Mouse (Mus musculus) MEL (cell line): ENCODE results near the gene Il17a. TPM values are rescaled to one million over a fixed set of nuclear protein-coding genes. Genes with fewer than 3 reads are reported as not detected.

ENCODE experiments used
- DNase-seq: peaks from one replicate; pipeline ENCODE4 v3.0.0; 2011; ENCODE audit warnings: low read depth, low spot score
- H3K27ac ChIP-seq: 2 replicates; pipeline ENCODE4 v1.5.1; 2012; ENCODE audit warnings: low read depth, mild to moderate bottlenecking, control low read depth, low read length, moderate library complexity; ENCODE audit not compliant: control insufficient read depth
- H3K27me3 ChIP-seq, 2 experiments: fragments of 150-350 bp in 1 of 2; sonication (generic) in 1 of 2; 2 replicates each; pipeline ENCODE4 v1.6.1; 2012; ENCODE audit warnings: low read length in 2 of 2, mild to moderate bottlenecking in 2 of 2, improper control_type of control experiment in 1 of 2, moderate library complexity in 1 of 2; ENCODE audit not compliant: insufficient read depth in 2 of 2, control insufficient read depth in 1 of 2
- H3K36me3 ChIP-seq, 2 experiments: 2 replicates each; pipeline ENCODE4 v1.6.1; 2012 to 2014; ENCODE audit warnings: low read length in 2 of 2, improper control_type of control experiment in 1 of 2, inconsistent platforms in 1 of 2, mild to moderate bottlenecking in 1 of 2; ENCODE audit not compliant: insufficient read depth in 2 of 2, control insufficient read depth in 1 of 2
- H3K4me1 ChIP-seq, 2 experiments: fragments of 150-350 bp in 1 of 2; sonication (generic) in 1 of 2; 2 replicates each; pipeline ENCODE4 v1.6.1; 2012; ENCODE audit warnings: low read length in 2 of 2, improper control_type of control experiment in 1 of 2, mild to moderate bottlenecking in 1 of 2; ENCODE audit not compliant: insufficient read depth in 2 of 2, control insufficient read depth in 1 of 2
- H3K4me3 ChIP-seq, 2 experiments: fragments of 150-350 bp in 1 of 2; sonication (generic) in 1 of 2; 2 replicates each; pipeline ENCODE4 v1.5.1; 2012; ENCODE audit warnings: low read depth in 2 of 2, low read length in 2 of 2, mild to moderate bottlenecking in 2 of 2, moderate library complexity in 2 of 2, control low read depth in 1 of 2, improper control_type of control experiment in 1 of 2; ENCODE audit not compliant: control insufficient read depth in 1 of 2, insufficient read depth in 1 of 2
- H3K79me2 ChIP-seq: 2 replicates; pipeline ENCODE4 v1.6.1; 2012; ENCODE audit warnings: mild to moderate bottlenecking, low read length, moderate library complexity; ENCODE audit not compliant: control insufficient read depth, poor library complexity, insufficient read depth
- H3K9ac ChIP-seq: 2 replicates; pipeline ENCODE4 v1.6.1; 2012; ENCODE audit warnings: low read depth, mild to moderate bottlenecking, control low read depth, low read length, moderate library complexity; ENCODE audit not compliant: control insufficient read depth, poor library complexity, severe bottlenecking
- H3K9me3 ChIP-seq: fragments of 150-350 bp; sonication (generic); replicated peaks from 2 replicates; pipeline ENCODE4 v1.6.1; 2012; ENCODE audit warnings: mild to moderate bottlenecking, low read length, improper control_type of control experiment, moderate library complexity; ENCODE audit not compliant: insufficient read depth
- CHD1 ChIP-seq: IDR thresholded peaks from 2 replicates; pipeline ENCODE4 v1.6.1; 2012; ENCODE audit warnings: low read depth, mild to moderate bottlenecking, inconsistent platforms, low read length, improper control_type of control experiment
- CHD2 ChIP-seq: IDR thresholded peaks from 2 replicates; pipeline ENCODE4 v1.6.1; 2011; ENCODE audit warnings: low read length, improper control_type of control experiment
- CTCF ChIP-seq, 3 experiments: IDR thresholded peaks in 2 of 3; conservative IDR thresholded peaks in 1 of 3; 2 replicates each; pipeline ENCODE4 v1.5.1; 2011 to 2012; ENCODE audit warnings: low read length in 3 of 3, low read depth in 2 of 3, mild to moderate bottlenecking in 2 of 3, improper control_type of control experiment in 1 of 3, inconsistent platforms in 1 of 3, mixed read lengths in 1 of 3, moderate library complexity in 1 of 3; ENCODE audit not compliant: control insufficient read depth in 1 of 3, insufficient read depth in 1 of 3, poor library complexity in 1 of 3, severe bottlenecking in 1 of 3
- E2F4 ChIP-seq: IDR thresholded peaks from 2 replicates; pipeline ENCODE4 v1.6.1; 2011; ENCODE audit warnings: low read depth, low read length, improper control_type of control experiment, borderline replicate concordance
- ELF1 ChIP-seq: IDR thresholded peaks from 2 replicates; pipeline ENCODE4 v1.6.1; 2014; ENCODE audit warnings: low read depth, mild to moderate bottlenecking, inconsistent platforms, low read length, improper control_type of control experiment, moderate library complexity
- EP300 ChIP-seq, 2 experiments: IDR thresholded peaks; 2 replicates each; pipeline ENCODE4 v1.6.1; 2011; ENCODE audit warnings: improper control_type of control experiment in 2 of 2, low read length in 2 of 2, low read depth in 1 of 2, mild to moderate bottlenecking in 1 of 2
- ETS1 ChIP-seq: IDR thresholded peaks from 2 replicates; pipeline ENCODE4 v1.6.1; 2012; ENCODE audit warnings: low read depth, mild to moderate bottlenecking, inconsistent platforms, low read length, improper control_type of control experiment, moderate library complexity
- MAFK ChIP-seq: IDR thresholded peaks from 2 replicates; pipeline ENCODE4 v1.6.1; 2011; ENCODE audit warnings: low read depth, mild to moderate bottlenecking, low read length, improper control_type of control experiment, borderline replicate concordance
- MAZ ChIP-seq: IDR thresholded peaks from 2 replicates; pipeline ENCODE4 v1.6.1; 2012; ENCODE audit warnings: low read depth, mild to moderate bottlenecking, inconsistent platforms, low read length, improper control_type of control experiment
- MYB ChIP-seq: IDR thresholded peaks from 2 replicates; pipeline ENCODE4 v1.6.1; 2011; ENCODE audit warnings: mild to moderate bottlenecking, low read depth, low read length, improper control_type of control experiment
- MYC ChIP-seq: IDR thresholded peaks from 2 replicates; pipeline ENCODE4 v1.6.1; 2011; ENCODE audit warnings: low read depth, mild to moderate bottlenecking, low read length, improper control_type of control experiment, moderate library complexity
- POLR2A ChIP-seq, 2 experiments: IDR thresholded peaks; 2 replicates each; pipeline ENCODE4 v1.6.1; 2011 to 2012; ENCODE audit warnings: low read length in 2 of 2, mild to moderate bottlenecking in 2 of 2, control low read depth in 1 of 2, improper control_type of control experiment in 1 of 2, low read depth in 1 of 2, moderate library complexity in 1 of 2; ENCODE audit not compliant: control insufficient read depth in 1 of 2, insufficient read depth in 1 of 2, poor library complexity in 1 of 2
- RAD21 ChIP-seq: IDR thresholded peaks from 2 replicates; pipeline ENCODE4 v1.6.1; 2011; ENCODE audit warnings: mild to moderate bottlenecking, low read depth, low read length, improper control_type of control experiment
- SIN3A ChIP-seq: IDR thresholded peaks from 2 replicates; pipeline ENCODE4 v1.6.1; 2012; ENCODE audit warnings: low read length, improper control_type of control experiment, inconsistent platforms
- SMC3 ChIP-seq: IDR thresholded peaks from 2 replicates; pipeline ENCODE4 v1.6.1; 2011; ENCODE audit warnings: low read depth, low read length, improper control_type of control experiment
- TAL1 ChIP-seq: IDR thresholded peaks from 2 replicates; pipeline ENCODE4 v1.6.1; 2012; ENCODE audit warnings: mild to moderate bottlenecking, inconsistent platforms, low read length, moderate library complexity, mixed read lengths
- TCF12 ChIP-seq: IDR thresholded peaks from 2 replicates; pipeline ENCODE4 v1.6.1; 2014; ENCODE audit warnings: low read depth, mild to moderate bottlenecking, inconsistent platforms, low read length, improper control_type of control experiment, moderate library complexity
- UBTF ChIP-seq: IDR thresholded peaks from 2 replicates; pipeline ENCODE4 v1.6.1; 2012; ENCODE audit warnings: low read depth, mild to moderate bottlenecking, inconsistent platforms, low read length, improper control_type of control experiment, moderate library complexity, borderline replicate concordance; ENCODE audit not compliant: insufficient read depth
- USF2 ChIP-seq, 2 experiments: IDR thresholded peaks; 2 replicates each; pipeline ENCODE4 v1.6.1; 2011 to 2012; ENCODE audit warnings: improper control_type of control experiment in 2 of 2, low read length in 2 of 2, borderline replicate concordance in 1 of 2, inconsistent platforms in 1 of 2, low read depth in 1 of 2, mild to moderate bottlenecking in 1 of 2; ENCODE audit not compliant: insufficient read depth in 1 of 2
- ZMIZ1 ChIP-seq: IDR thresholded peaks from 2 replicates; pipeline ENCODE4 v1.6.1; 2012; ENCODE audit warnings: low read depth, mild to moderate bottlenecking, inconsistent platforms, low read length, improper control_type of control experiment, moderate library complexity
- polyA plus RNA-seq, 2 experiments: library from polyadenylated mRNA; stranded (reverse) in 1 of 2; unstranded in 1 of 2; fragments of >175 nt in 1 of 2; fragments of >200 nt in 1 of 2; gene quantifications; 2 replicates each; pipeline versions ENCODE4 v1.2.1 to v1.2.4; 2012; ENCODE audit warnings: low replicate concordance in 2 of 2, low read depth in 1 of 2; ENCODE audit not compliant: insufficient read length in 2 of 2, insufficient read depth in 1 of 2, missing spikeins in 1 of 2
- total RNA-seq: library from RNA; depleted of rRNA; stranded (reverse); fragments of 300-350 nt; gene quantifications from 2 replicates; pipeline ENCODE4 v1.2.3, GENCODE M21; 2012

Gene Il17a
- total and polyA plus RNA-seq, 3 experiments: not detected

DNA sequence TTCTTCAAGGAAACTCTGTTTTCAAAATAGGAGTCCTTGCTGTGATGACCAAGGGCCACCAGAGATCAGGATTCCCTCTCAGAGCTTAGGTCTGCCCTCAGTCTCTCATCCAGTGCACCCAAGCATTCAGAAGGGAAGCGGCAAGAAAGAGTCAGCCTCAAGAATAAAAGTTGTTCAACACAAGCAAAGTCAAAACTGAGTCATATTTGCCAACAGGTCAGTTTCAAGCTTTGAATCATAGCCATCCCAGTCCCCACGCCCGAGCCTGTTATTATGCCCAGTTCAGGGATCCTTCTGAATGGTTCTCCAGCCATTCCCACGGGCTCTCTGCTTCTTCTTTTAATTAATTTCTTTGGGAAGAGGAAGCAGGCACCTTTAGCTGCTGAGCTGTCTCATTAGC, 5.9 kb downstream of the Il17a start:
- TF ChIP-seq SMC3 (no peak), EP300 (IDR thresholded peaks at IDR 0.05; ENCODE audit: low read depth in 1 of 2, low read length in 2 of 2) (no peak), RAD21 (no peak), POLR2A (IDR thresholded peaks at IDR 0.05; ENCODE audit: control insufficient read depth in 1 of 2, insufficient read depth in 1 of 2, low read depth in 1 of 2, low read length in 2 of 2, poor library complexity in 1 of 2) (no peak), ETS1 (no peak), MAFK (no peak), ELF1 (no peak), UBTF (no peak), MAZ (no peak), MYC (no peak), ZMIZ1 (no peak), CTCF (IDR thresholded peaks at IDR 0.05 in 2 of 3, conservative IDR thresholded peaks at IDR 0.05 in 1 of 3; ENCODE audit: control insufficient read depth in 1 of 3, insufficient read depth in 1 of 3, low read depth in 2 of 3, low read length in 3 of 3, poor library complexity in 1 of 3, severe bottlenecking in 1 of 3) (no peak), CHD2 (no peak), MYB (no peak)
- no peak for DNase-seq
- H3K79me2 ChIP-seq: no peaks in the 10 kb centered on the region
- no peaks in the 10 kb centered on the region; a peak in 1 of 4 replicates for H3K27me3 ChIP-seq
- no peaks in the 10 kb centered on the region for H3K36me3 ChIP-seq
- no peak overlapping the region for H3K27ac ChIP-seq
- no peaks in the 10 kb centered on the region for H3K4me1 ChIP-seq
- H3K9me3 ChIP-seq: no peaks in the 10 kb centered on the region
- no peak overlapping the region for H3K9ac ChIP-seq
- no peak overlapping the region for H3K4me3 ChIP-seq

- H3K4me3 ChIP-seq: no peak overlapping the region
Measured at GRCm38 (mm10) chr1:20738483-20738882, 7.8 kb downstream of the Il17a start.

More at GRCm38 (mm10) chr1:20738483-20738882, 7.8 kb downstream of the Il17a start:
- no peaks in the 10 kb centered on the region for H3K4me1 ChIP-seq
- DNase-seq: no peak
- H3K79me2 ChIP-seq: no peaks in the 10 kb centered on the region
- no peaks in the 10 kb centered on the region for H3K36me3 ChIP-seq
- TF ChIP-seq MYB: no peak
- no peak for TF ChIP-seq SMC3
- no peak for TF ChIP-seq CHD1
- TF ChIP-seq E2F4: no peak
- no peak for TF ChIP-seq MAZ
- TF ChIP-seq UBTF: no peak
- TF ChIP-seq POLR2A (IDR thresholded peaks at IDR 0.05; ENCODE audit: control insufficient read depth in 1 of 2, insufficient read depth in 1 of 2, low read depth in 1 of 2, low read length in 2 of 2, poor library complexity in 1 of 2): no peak
- no peak for TF ChIP-seq TCF12
- TF ChIP-seq EP300 (IDR thresholded peaks at IDR 0.05; ENCODE audit: low read depth in 1 of 2, low read length in 2 of 2): no peak
- TF ChIP-seq SIN3A: no peak
- no peak for TF ChIP-seq ZMIZ1
- TF ChIP-seq TAL1: no peak
- TF ChIP-seq USF2 (IDR thresholded peaks at IDR 0.05; ENCODE audit: borderline replicate concordance in 1 of 2, insufficient read depth in 1 of 2, low read depth in 1 of 2, low read length in 2 of 2): no peak
- no peak for TF ChIP-seq CHD2
- no peak for TF ChIP-seq ETS1
- TF ChIP-seq, all 39 proteins: peak for 0
- H3K9ac ChIP-seq: no peak overlapping the region
- H3K9me3 ChIP-seq: no peaks in the 10 kb centered on the region
- no peaks in the 10 kb centered on the region; a peak in 1 of 4 replicates for H3K27me3 ChIP-seq
- no peak overlapping the region for H3K27ac ChIP-seq
